Mouse (Mus musculus): ENCODE measurements around the gene Mymx. TPM values are rescaled to one million over a fixed set of nuclear protein-coding genes. Genes with fewer than 3 reads are reported as not detected.

Gene Mymx
- polyA plus RNA-seq, 1 experiment from 2014 or later: not detected

- Histone ChIP-seq H3K9ac (peak overlapping the region; percentile 78), H3K9me3 (replicated peaks) (no peaks in the 10 kb centered on the region), H3K4me2 (peak overlapping the region; percentile 91), H3K36me3 (ENCODE audit: poor library complexity, severe bottlenecking) (peaks cover under 1% of the 10 kb centered on the region; the same call in 1 of the 2 replicates), H3K4me3 (peak overlapping the region; percentile 55), H3K4me1 (peaks cover 64% of the 10 kb centered on the region), H3K27me3 (peaks cover 19% of the 10 kb centered on the region), H3K27ac (no peak overlapping the region)
- peak; percentile 82 for ATAC-seq
- WGBS: 1% methylated on average over 56 of the region's 58 CpGs
These were observed 6.8 kb downstream of the Mymx start for GRCm38 (mm10) chr17:45594881-45595735.

GRCm38 (mm10) chr17:45594195-45594594, 7.7 kb downstream of the Mymx start:
- peak overlapping the region; percentile 55 for H3K4me3 ChIP-seq
- H3K4me2 ChIP-seq: peak overlapping the region; percentile 91
- ATAC-seq: no peak
- 41% methylated on average over 8 of the region's 8 CpGs for WGBS
- H3K9me3 ChIP-seq (replicated peaks): no peaks in the 10 kb centered on the region
- H3K9ac ChIP-seq: 0 out of 2 replicates have a peak overlapping the region, but pooled peaks have one; percentile 21
- H3K27ac ChIP-seq: no peak overlapping the region
- peaks cover 56% of the 10 kb centered on the region for H3K4me1 ChIP-seq
- peaks cover 10% of the 10 kb centered on the region for H3K36me3 ChIP-seq (ENCODE audit: poor library complexity, severe bottlenecking)
- peaks cover 11% of the 10 kb centered on the region for H3K27me3 ChIP-seq

- ATAC-seq: no peak
- Histone ChIP-seq H3K9ac (peak overlapping the region; percentile 22; the same call in 1 of the 2 replicates), H3K9me3 (replicated peaks) (no peaks in the 10 kb centered on the region), H3K36me3 (ENCODE audit: poor library complexity, severe bottlenecking) (peaks cover 10% of the 10 kb centered on the region), H3K4me2 (peak overlapping the region; percentile 91), H3K4me3 (peak overlapping the region; percentile 55; the same call in 1 of the 2 replicates), H3K27ac (no peak overlapping the region), H3K4me1 (peaks cover 54% of the 10 kb centered on the region), H3K27me3 (peaks cover 11% of the 10 kb centered on the region)
- WGBS: 16% methylated on average over 8 of the region's 8 CpGs
These were observed 8.4 kb downstream of the Mymx start for GRCm38 (mm10) chr17:45593479-45593878.

GRCm38 (mm10) chr17:45592606-45593431, 9.1 kb downstream of the Mymx start:
- peaks cover 54% of the 10 kb centered on the region for H3K4me1 ChIP-seq
- H3K4me3 ChIP-seq: no peak overlapping the region
- peaks cover 11% of the 10 kb centered on the region for H3K27me3 ChIP-seq
- 53% methylated on average over 8 of the region's 8 CpGs for WGBS
- H3K9ac ChIP-seq: peak overlapping the region; percentile 40
- H3K36me3 ChIP-seq (ENCODE audit: poor library complexity, severe bottlenecking): peaks cover 10% of the 10 kb centered on the region
- no peak overlapping the region for H3K27ac ChIP-seq
- no peak for ATAC-seq
- H3K9me3 ChIP-seq (replicated peaks): no peaks in the 10 kb centered on the region
- peak overlapping the region; percentile 22 for H3K4me2 ChIP-seq

- H3K27me3 ChIP-seq: peaks cover 8% of the 10 kb centered on the region
- peaks cover 50% of the 10 kb centered on the region for H3K4me1 ChIP-seq
- peak overlapping the region; percentile 40 for H3K9ac ChIP-seq
- H3K36me3 ChIP-seq (ENCODE audit: poor library complexity, severe bottlenecking): peaks cover 17% of the 10 kb centered on the region
- WGBS: 65% methylated on average over 16 of the region's 16 CpGs
- ATAC-seq: no peak
- no peak overlapping the region for H3K4me3 ChIP-seq
- H3K9me3 ChIP-seq (replicated peaks): no peaks in the 10 kb centered on the region
- H3K4me2 ChIP-seq: peak overlapping the region; percentile 22; the same call in 1 of the 2 replicates
- H3K27ac ChIP-seq: no peak overlapping the region
These were observed 9.9 kb downstream of the Mymx start for GRCm38 (mm10) chr17:45591701-45592605.

GRCm38 (mm10) chr17:45590410-45590809, 11.5 kb downstream of the Mymx start:
- Histone ChIP-seq H3K9me3 (replicated peaks) (no peaks in the 10 kb centered on the region), H3K36me3 (ENCODE audit: poor library complexity, severe bottlenecking) (peaks cover 25% of the 10 kb centered on the region), H3K27ac (no peak overlapping the region), H3K27me3 (peaks cover 5% of the 10 kb centered on the region), H3K9ac (no peak overlapping the region), H3K4me1 (peaks cover 35% of the 10 kb centered on the region), H3K4me2 (no peak overlapping the region), H3K4me3 (no peak overlapping the region)
- WGBS: 88% methylated on average over 6 of the region's 6 CpGs
- no peak for ATAC-seq

GRCm38 (mm10) chr17:45589844-45590243, 12.1 kb downstream of the Mymx start:
- Histone ChIP-seq H3K27me3 (peaks cover 5% of the 10 kb centered on the region), H3K9me3 (replicated peaks) (no peaks in the 10 kb centered on the region), H3K4me1 (peaks cover 31% of the 10 kb centered on the region), H3K4me3 (no peak overlapping the region), H3K36me3 (ENCODE audit: poor library complexity, severe bottlenecking) (peaks cover 25% of the 10 kb centered on the region), H3K9ac (no peak overlapping the region), H3K4me2 (no peak overlapping the region), H3K27ac (no peak overlapping the region)
- ATAC-seq: no peak
- WGBS: 92% methylated on average over 8 of the region's 8 CpGs

GRCm38 (mm10) chr17:45589236-45589635, 12.7 kb downstream of the Mymx start:
- H3K4me1 ChIP-seq: peaks cover 31% of the 10 kb centered on the region
- no peak overlapping the region for H3K4me3 ChIP-seq
- no peak overlapping the region for H3K27ac ChIP-seq
- 97% methylated on average over 7 of the region's 7 CpGs for WGBS
- peaks cover 25% of the 10 kb centered on the region for H3K36me3 ChIP-seq (ENCODE audit: poor library complexity, severe bottlenecking)
- no peaks in the 10 kb centered on the region for H3K9me3 ChIP-seq (replicated peaks)
- H3K4me2 ChIP-seq: no peak overlapping the region
- ATAC-seq: no peak
- peaks cover 4% of the 10 kb centered on the region for H3K27me3 ChIP-seq
- H3K9ac ChIP-seq: no peak overlapping the region

GRCm38 (mm10) chr17:45588370-45588769, 13.5 kb downstream of the Mymx start:
- Histone ChIP-seq H3K4me1 (peaks cover 24% of the 10 kb centered on the region), H3K27ac (no peak overlapping the region), H3K9me3 (replicated peaks) (no peaks in the 10 kb centered on the region), H3K36me3 (ENCODE audit: poor library complexity, severe bottlenecking) (peaks cover 25% of the 10 kb centered on the region), H3K27me3 (no peaks in the 10 kb centered on the region), H3K4me3 (no peak overlapping the region), H3K9ac (no peak overlapping the region), H3K4me2 (no peak overlapping the region)
- ATAC-seq: no peak
- 96% methylated on average over 7 of the region's 7 CpGs for WGBS

GRCm38 (mm10) chr17:45586449-45586837, 15.5 kb downstream of the Mymx start:
- no peak overlapping the region for H3K4me2 ChIP-seq
- H3K27me3 ChIP-seq: no peaks in the 10 kb centered on the region
- peaks cover 14% of the 10 kb centered on the region for H3K4me1 ChIP-seq
- WGBS: 95% methylated on average over 3 of the region's 3 CpGs
- no peak overlapping the region for H3K27ac ChIP-seq
- no peaks in the 10 kb centered on the region for H3K9me3 ChIP-seq (replicated peaks)
- H3K36me3 ChIP-seq (ENCODE audit: poor library complexity, severe bottlenecking): peaks cover 25% of the 10 kb centered on the region
- no peak for ATAC-seq
- H3K9ac ChIP-seq: no peak overlapping the region
- no peak overlapping the region for H3K4me3 ChIP-seq

GRCm38 (mm10) chr17:45585725-45586448, 16.0 kb downstream of the Mymx start:
- Histone ChIP-seq H3K9ac (no peak overlapping the region), H3K27me3 (no peaks in the 10 kb centered on the region), H3K27ac (no peak overlapping the region), H3K4me1 (peaks cover 14% of the 10 kb centered on the region), H3K4me2 (no peak overlapping the region), H3K36me3 (ENCODE audit: poor library complexity, severe bottlenecking) (peaks cover 25% of the 10 kb centered on the region), H3K9me3 (replicated peaks) (no peaks in the 10 kb centered on the region), H3K4me3 (no peak overlapping the region)
- no peak for ATAC-seq
- WGBS: 64% methylated on average over 23 of the region's 23 CpGs
